Mouse (Mus musculus): ENCODE measurements at regions not wholly inside any gene's neighbourhood (a gene's known extent, or its start where the extent isn't known, plus 50 kb on each side); places are given as distances from the start of the nearest gene placed in this dataset.

DNA sequence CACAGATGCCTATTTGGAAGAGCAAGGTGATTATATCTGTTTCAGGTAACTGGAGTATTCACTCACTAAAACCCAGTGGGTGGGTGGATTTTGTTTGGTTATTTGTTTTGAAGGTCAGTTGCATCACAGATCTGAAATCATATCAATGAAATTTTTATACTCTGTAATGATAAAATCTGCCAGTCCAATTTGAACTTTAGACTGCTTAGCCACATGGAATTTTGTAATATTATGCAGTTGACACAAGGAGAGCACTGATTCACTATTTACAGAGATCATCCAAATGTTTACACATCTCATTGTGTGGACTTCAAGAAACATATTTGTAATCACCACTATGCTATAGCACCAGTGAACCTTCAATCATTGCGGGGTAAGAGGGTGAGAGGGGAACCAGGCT is 145.9 kb upstream of the Gm37988 start:
- TF ChIP-seq POLR2A (IDR thresholded peaks at IDR 0.05; ENCODE audit: low read depth, low read length) (no peak), CTCF (conservative IDR thresholded peaks at IDR 0.05; ENCODE audit: insufficient read depth, insufficient read length, low read depth, low read length) (no peak)

Data from kidney, adult 2 months (tissue).